Mouse (Mus musculus) spleen, postnatal 4 days (tissue): Measurements from ENCODE around the gene Col1a1.

Experiments used
- DNase-seq, 2 experiments: peaks; one replicate each; pipeline ENCODE4 v3.0.0; 2022; ENCODE audit warnings: low spot score in 2 of 2

Gene Col1a1

GRCm38 (mm10) chr11:94978178-94978915 is 42.3 kb downstream of the Col1a1 start:
- no peak for DNase-seq

GRCm38 (mm10) chr11:94978947-94979346 is 42.9 kb downstream of the Col1a1 start:
- peak; percentile 95 to 98 for DNase-seq

- no peak for DNase-seq
These were observed 43.6 kb downstream of the Col1a1 start for GRCm38 (mm10) chr11:94979462-94980179.

- no peak for DNase-seq
These were observed 49.1 kb downstream of the Col1a1 start for GRCm38 (mm10) chr11:94985140-94985539.

- no peak for DNase-seq
These were observed 49.8 kb downstream of the Col1a1 start for GRCm38 (mm10) chr11:94985822-94986221.

GRCm38 (mm10) chr11:94986435-94986834 is 50.4 kb downstream of the Col1a1 start:
- no peak for DNase-seq

GRCm38 (mm10) chr11:94987341-94987740 is 51.3 kb downstream of the Col1a1 start:
- no peak for DNase-seq

GRCm38 (mm10) chr11:94987851-94988250 is 51.8 kb downstream of the Col1a1 start:
- DNase-seq = peak; percentile 52 to 68

GRCm38 (mm10) chr11:94988780-94989561 is 52.9 kb downstream of the Col1a1 start:
- DNase-seq = peak in 1 of 2 experiments; percentile 62

- DNase-seq = peak; percentile 78 to 85
These were observed 53.6 kb downstream of the Col1a1 start for GRCm38 (mm10) chr11:94989562-94990017.

GRCm38 (mm10) chr11:94990102-94990748 is 54.2 kb downstream of the Col1a1 start:
- no peak for DNase-seq

- peak; percentile 95 to 98 for DNase-seq
These were observed 54.9 kb downstream of the Col1a1 start, which contains the start of gene Ppp1r9b for GRCm38 (mm10) chr11:94990749-94991577. TSS of gene Ppp1r9b (plus strand) at chr11:94991035.

- DNase-seq = peak; percentile 67 to 87
These were observed 55.8 kb downstream of the Col1a1 start for GRCm38 (mm10) chr11:94991641-94992479.

GRCm38 (mm10) chr11:94992480-94992753 is 56.4 kb downstream of the Col1a1 start:
- peak in 1 of 2 experiments; percentile 44 for DNase-seq

- peak; percentile 64 to 76 for DNase-seq
These were observed 57.0 kb downstream of the Col1a1 start for GRCm38 (mm10) chr11:94992754-94993606.

- DNase-seq = no peak
These were observed 58.3 kb downstream of the Col1a1 start for GRCm38 (mm10) chr11:94994208-94994814.

- peak in 1 of 2 experiments; percentile 20 for DNase-seq
These were observed 59.1 kb downstream of the Col1a1 start for GRCm38 (mm10) chr11:94994947-94995772.

- DNase-seq = no peak
These were observed 60.1 kb downstream of the Col1a1 start for GRCm38 (mm10) chr11:94996101-94996500.
